Mouse (Mus musculus): ENCODE measurements around the gene Gm20715. TPM values are rescaled to one million over a fixed set of nuclear protein-coding genes. Genes with fewer than 3 reads are reported as not detected.

The Gm20715 gene
- total and polyA plus RNA-seq, 2 experiments = not detected

DNA sequence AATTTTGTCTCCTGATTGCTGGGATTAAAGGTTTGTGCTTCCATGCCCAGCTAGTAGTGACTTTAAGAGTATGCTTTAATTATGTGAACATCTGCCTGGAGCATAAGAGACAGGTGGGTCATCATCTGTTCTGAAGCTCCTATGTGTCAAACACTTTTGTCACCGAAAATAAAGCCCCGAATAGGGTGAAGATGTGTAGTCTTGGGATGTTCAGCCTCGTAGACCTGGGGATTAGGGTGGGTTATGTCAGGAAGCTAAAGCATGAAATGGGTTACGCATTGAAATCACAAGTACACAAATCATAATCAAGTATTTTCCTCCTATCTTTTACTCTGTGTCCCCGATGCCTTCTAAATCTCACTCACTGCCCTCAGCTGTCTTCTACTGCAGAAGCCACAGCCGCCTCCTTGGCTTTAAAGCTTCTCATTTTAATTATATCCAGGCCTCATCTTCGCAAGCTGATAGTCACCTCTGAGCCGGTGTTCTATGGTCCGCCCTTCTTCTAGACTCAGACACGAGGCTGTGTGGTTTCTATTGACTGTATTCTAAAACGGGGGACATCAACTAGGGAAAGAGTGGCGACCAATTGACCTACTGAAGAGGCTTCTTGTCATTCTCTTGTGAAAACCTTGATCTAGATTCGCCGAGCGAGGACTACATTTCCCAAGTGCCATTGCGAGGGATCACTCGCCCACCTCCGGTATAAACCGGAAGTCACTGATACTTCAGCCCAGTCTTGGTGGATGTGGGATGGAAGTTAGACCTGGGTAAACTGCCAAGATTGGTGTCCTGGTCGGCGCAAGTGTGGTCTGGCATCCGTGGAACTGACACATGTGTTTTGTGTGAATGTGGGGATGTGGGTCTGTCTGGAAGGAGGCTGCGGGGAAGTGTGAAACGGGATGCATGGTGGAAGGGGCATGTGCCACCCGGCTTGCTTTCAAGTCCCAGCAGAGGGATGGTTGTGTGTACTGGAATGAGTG is 11.8 kb upstream of the Gm20715 start, which contains the start of gene Smim17:
Gene Smim17, plus strand, starts transcription at position 720 of the 980 bp plus-strand sequence.
- H3K79me2 ChIP-seq (ENCODE audit: control insufficient read depth, insufficient read depth, low read length) = no peaks in the 10 kb centered on the region
- TF ChIP-seq CTCF (IDR thresholded peaks at IDR 0.05; ENCODE audit: low read depth, low read length) (no peak), POLR2A (IDR thresholded peaks at IDR 0.05; ENCODE audit: extremely low read depth, insufficient read depth, low read length) (no peak)
- no peak within 1 kb of the TSS for H3K27ac ChIP-seq (replicated peaks; ENCODE audit: insufficient read depth, low read depth, low read length)
- WGBS = 27% methylated on average over 25 of the region's 25 CpGs
- no peak within 1 kb of the TSS for H3K9ac ChIP-seq (ENCODE audit: low read depth, low read length)
- H3K36me3 ChIP-seq (ENCODE audit: control insufficient read depth, insufficient read depth, low read length) = peaks cover 6% of the 10 kb centered on the region; the same call in 1 of the 2 replicates
- H3K4me1 ChIP-seq (ENCODE audit: control insufficient read depth, insufficient read depth, low read length) = peaks cover 3% of the 10 kb centered on the region; the same call in 1 of the 2 replicates
- no peaks in the 10 kb centered on the region for H3K27me3 ChIP-seq (ENCODE audit: control insufficient read depth, insufficient read depth, low read length)
- no peak for DNase-seq (ENCODE audit: extremely low read depth, low read depth, low spot score)
- peak within 1 kb of the TSS; percentile 24; the same call in 1 of the 2 replicates for H3K4me3 ChIP-seq (ENCODE audit: insufficient read depth, low read depth, low read length)

GRCm38 (mm10) chr7:6414626-6415441 is 4.8 kb downstream of the Gm20715 start:
- Histone ChIP-seq H3K36me3 (ENCODE audit: control insufficient read depth, insufficient read depth, low read length) (no peaks in the 10 kb centered on the region), H3K4me1 (ENCODE audit: control insufficient read depth, insufficient read depth, low read length) (no peaks in the 10 kb centered on the region), H3K9ac (ENCODE audit: low read depth, low read length) (no peak overlapping the region), H3K4me3 (ENCODE audit: insufficient read depth, low read depth, low read length) (no peak overlapping the region), H3K27ac (replicated peaks; ENCODE audit: insufficient read depth, low read depth, low read length) (no peak overlapping the region), H3K27me3 (ENCODE audit: control insufficient read depth, insufficient read depth, low read length) (no peaks in the 10 kb centered on the region), H3K79me2 (ENCODE audit: control insufficient read depth, insufficient read depth, low read length) (no peaks in the 10 kb centered on the region)
- no peak for DNase-seq (ENCODE audit: extremely low read depth, low read depth, low spot score)
- WGBS = 13% methylated on average over 15 of the region's 22 CpGs
- TF ChIP-seq POLR2A (IDR thresholded peaks at IDR 0.05; ENCODE audit: extremely low read depth, insufficient read depth, low read length) = no peak
- TF ChIP-seq CTCF (IDR thresholded peaks at IDR 0.05; ENCODE audit: low read depth, low read length) = no peak

DNA sequence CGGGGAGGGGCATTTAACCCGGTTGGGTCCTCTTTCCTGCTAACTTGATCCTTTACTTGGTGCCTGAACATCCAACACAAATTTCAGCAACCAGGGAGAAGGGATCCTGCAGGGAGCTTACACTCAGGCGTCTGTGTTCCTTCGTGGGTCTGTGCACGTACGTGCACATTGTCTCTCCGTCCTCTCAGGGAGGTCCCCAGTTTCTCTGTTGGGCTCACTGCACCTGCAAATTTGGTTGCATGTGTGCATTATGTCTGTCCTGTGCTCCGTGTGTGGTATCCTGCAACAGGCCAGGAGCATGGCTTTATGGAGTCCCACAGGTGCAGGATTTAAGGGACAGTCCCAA is 5.3 kb downstream of the Gm20715 start:
- Histone ChIP-seq H3K36me3 (ENCODE audit: control insufficient read depth, insufficient read depth, low read length) (no peaks in the 10 kb centered on the region), H3K4me3 (ENCODE audit: insufficient read depth, low read depth, low read length) (no peak overlapping the region), H3K4me1 (ENCODE audit: control insufficient read depth, insufficient read depth, low read length) (no peaks in the 10 kb centered on the region), H3K79me2 (ENCODE audit: control insufficient read depth, insufficient read depth, low read length) (no peaks in the 10 kb centered on the region), H3K9ac (ENCODE audit: low read depth, low read length) (no peak overlapping the region), H3K27me3 (ENCODE audit: control insufficient read depth, insufficient read depth, low read length) (no peaks in the 10 kb centered on the region), H3K27ac (replicated peaks; ENCODE audit: insufficient read depth, low read depth, low read length) (no peak overlapping the region)
- TF ChIP-seq CTCF (IDR thresholded peaks at IDR 0.05; ENCODE audit: low read depth, low read length) = no peak
- no peak for TF ChIP-seq POLR2A (IDR thresholded peaks at IDR 0.05; ENCODE audit: extremely low read depth, insufficient read depth, low read length)
- WGBS = 30% methylated on average over 8 of the region's 8 CpGs
- DNase-seq (ENCODE audit: extremely low read depth, low read depth, low spot score) = no peak

DNA sequence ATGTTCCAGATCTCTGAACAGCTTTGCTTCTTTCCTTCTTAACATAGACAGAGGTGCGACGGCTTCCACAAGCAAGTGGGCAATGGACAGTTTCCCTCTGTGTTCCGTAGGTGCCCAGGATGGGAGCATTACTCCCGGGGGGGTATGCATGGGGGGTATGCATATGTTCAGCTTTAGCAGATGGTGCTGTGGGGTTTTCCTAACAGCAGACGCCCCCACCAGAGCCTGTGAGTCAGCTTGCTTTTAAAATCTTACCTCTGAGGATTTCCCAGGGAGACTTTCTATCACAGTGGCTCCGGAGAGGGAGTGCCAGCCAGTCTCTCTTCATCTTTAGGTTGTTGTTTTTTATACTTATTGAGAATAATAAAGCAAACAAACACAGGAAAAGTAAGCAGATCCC is 9.8 kb downstream of the Gm20715 start:
- Histone ChIP-seq H3K27me3 (ENCODE audit: control insufficient read depth, insufficient read depth, low read length) (no peaks in the 10 kb centered on the region), H3K27ac (replicated peaks; ENCODE audit: insufficient read depth, low read depth, low read length) (no peak overlapping the region), H3K9ac (ENCODE audit: low read depth, low read length) (no peak overlapping the region), H3K4me1 (ENCODE audit: control insufficient read depth, insufficient read depth, low read length) (no peaks in the 10 kb centered on the region), H3K36me3 (ENCODE audit: control insufficient read depth, insufficient read depth, low read length) (no peaks in the 10 kb centered on the region), H3K79me2 (ENCODE audit: control insufficient read depth, insufficient read depth, low read length) (no peaks in the 10 kb centered on the region), H3K4me3 (ENCODE audit: insufficient read depth, low read depth, low read length) (no peak overlapping the region)
- 77% methylated on average over 6 of the region's 6 CpGs for WGBS
- TF ChIP-seq POLR2A (IDR thresholded peaks at IDR 0.05; ENCODE audit: extremely low read depth, insufficient read depth, low read length) = no peak
- no peak for TF ChIP-seq CTCF (IDR thresholded peaks at IDR 0.05; ENCODE audit: low read depth, low read length)
- no peak for DNase-seq (ENCODE audit: extremely low read depth, low read depth, low spot score)

- Histone ChIP-seq H3K36me3 (ENCODE audit: control insufficient read depth, insufficient read depth, low read length) (no peaks in the 10 kb centered on the region), H3K27ac (replicated peaks; ENCODE audit: insufficient read depth, low read depth, low read length) (no peak overlapping the region), H3K9ac (ENCODE audit: low read depth, low read length) (no peak overlapping the region), H3K27me3 (ENCODE audit: control insufficient read depth, insufficient read depth, low read length) (peaks cover 2% of the 10 kb centered on the region; the same call in 1 of the 2 replicates), H3K79me2 (ENCODE audit: control insufficient read depth, insufficient read depth, low read length) (no peaks in the 10 kb centered on the region), H3K4me3 (ENCODE audit: insufficient read depth, low read depth, low read length) (no peak overlapping the region), H3K4me1 (ENCODE audit: control insufficient read depth, insufficient read depth, low read length) (no peaks in the 10 kb centered on the region)
- DNase-seq (ENCODE audit: extremely low read depth, low read depth, low spot score) = no peak
- WGBS = 92% methylated on average over 3 of the region's 3 CpGs
- TF ChIP-seq CTCF (IDR thresholded peaks at IDR 0.05; ENCODE audit: low read depth, low read length) (peak; percentile 21; the same call in 1 of the 2 replicates), POLR2A (IDR thresholded peaks at IDR 0.05; ENCODE audit: extremely low read depth, insufficient read depth, low read length) (no peak)
These were observed 19.3 kb downstream of the Gm20715 start for GRCm38 (mm10) chr7:6429381-6429780.
